Mouse (Mus musculus) lung, adult 18-20 months (tissue): ENCODE data around the gene Wdsub1.
A peak's percentile ranks its signal among the peaks of the same experiment; 100 is the strongest.

Experiments
- DNase-seq, 2 experiments: peaks; one replicate each; pipeline ENCODE4 v3.0.0; 2022; ENCODE audit warnings: mixed read lengths in 2 of 2

The Wdsub1 gene

DNA sequence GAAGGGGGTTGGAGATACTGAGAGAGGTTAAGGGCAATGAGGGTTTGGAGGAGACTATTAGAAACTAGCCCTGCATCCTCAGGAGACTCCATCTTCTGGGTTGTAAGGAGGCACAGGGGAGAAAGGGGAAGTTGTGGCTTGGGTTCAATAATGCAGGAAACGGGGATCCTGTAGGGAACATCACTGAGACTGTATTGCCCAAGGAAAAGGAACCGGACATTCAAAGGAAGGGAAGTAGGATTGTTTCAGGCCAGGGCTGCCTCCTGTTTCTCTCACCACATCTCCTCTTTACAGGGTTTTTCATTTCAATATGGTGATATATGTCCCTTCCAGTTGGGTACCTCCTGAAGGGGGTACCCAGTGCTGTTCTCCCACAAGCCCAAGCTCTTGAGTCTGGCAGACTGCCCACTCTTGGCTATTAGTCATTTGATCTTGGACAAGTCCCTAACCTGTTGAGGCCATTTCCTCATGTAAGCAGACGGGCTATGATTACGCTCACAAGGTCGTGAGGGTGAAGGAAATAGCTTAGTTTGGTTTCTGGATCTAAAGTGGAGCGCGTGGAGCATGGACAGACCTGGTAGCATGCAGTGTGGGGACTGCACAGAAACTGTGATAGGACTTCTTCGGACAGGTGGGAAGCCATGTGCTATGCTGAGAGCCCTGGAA, 79.5 kb downstream of the Wdsub1 start:
- peak in 1 of 2 experiments; percentile 51 for DNase-seq
